Mouse (Mus musculus) inflammation-experienced regulatory T-cells, adult 6 months (primary cell): ENCODE results near the gene Fxyd3. TPM values are rescaled to one million over a fixed set of nuclear protein-coding genes. Genes with fewer than 3 reads are reported as not detected.
A peak's percentile ranks its signal among the peaks of the same experiment; 100 is the strongest.

Experiments
- ATAC-seq: one replicate; pipeline ENCODE4 v1.8.0; 2017
- polyA plus RNA-seq, 3 experiments: library from polyadenylated mRNA; unstranded; fragments of 100-300 nt; shearing (Covaris generic); gene quantifications; one replicate each; pipeline ENCODE4 v1.2.1; 2017

Gene Fxyd3
- polyA plus RNA-seq, 3 experiments from 2014 or later = 0.18 TPM; not detected in 2

DNA sequence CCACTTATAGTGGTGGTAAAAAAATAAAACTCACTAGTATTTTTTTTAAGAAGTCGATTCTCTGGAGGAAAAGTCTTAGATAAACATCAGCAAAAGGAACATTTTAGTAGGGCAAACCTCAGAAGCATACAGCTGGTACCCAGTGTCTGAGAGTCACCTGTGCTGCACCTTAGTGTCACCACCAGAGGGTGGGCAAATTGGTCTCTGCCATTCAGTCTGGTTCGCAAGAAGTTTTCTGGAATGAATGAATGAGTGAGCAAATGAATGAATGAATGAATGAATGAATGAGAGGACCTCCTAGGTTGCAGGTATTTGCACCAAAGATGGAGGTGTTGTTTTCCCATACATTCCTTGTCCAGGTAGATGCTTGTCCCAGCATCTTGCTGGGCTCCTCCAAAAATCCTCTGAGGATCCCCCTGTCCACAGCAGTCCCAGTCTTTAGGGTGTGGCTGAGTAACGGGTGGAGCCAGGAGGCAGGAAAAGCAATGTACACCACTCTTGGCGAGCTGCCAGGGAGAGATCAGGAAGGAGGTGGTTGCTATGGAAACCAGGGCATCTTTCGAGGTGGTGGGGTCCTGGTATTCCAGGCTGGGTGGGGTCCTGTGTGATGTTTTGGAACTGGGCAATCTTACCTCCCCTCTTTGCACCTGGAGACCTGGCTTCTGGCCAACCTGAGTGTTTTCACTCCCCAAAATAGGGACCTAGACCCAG, 27.2 kb downstream of the Fxyd3 start:
- ATAC-seq = no peak

DNA sequence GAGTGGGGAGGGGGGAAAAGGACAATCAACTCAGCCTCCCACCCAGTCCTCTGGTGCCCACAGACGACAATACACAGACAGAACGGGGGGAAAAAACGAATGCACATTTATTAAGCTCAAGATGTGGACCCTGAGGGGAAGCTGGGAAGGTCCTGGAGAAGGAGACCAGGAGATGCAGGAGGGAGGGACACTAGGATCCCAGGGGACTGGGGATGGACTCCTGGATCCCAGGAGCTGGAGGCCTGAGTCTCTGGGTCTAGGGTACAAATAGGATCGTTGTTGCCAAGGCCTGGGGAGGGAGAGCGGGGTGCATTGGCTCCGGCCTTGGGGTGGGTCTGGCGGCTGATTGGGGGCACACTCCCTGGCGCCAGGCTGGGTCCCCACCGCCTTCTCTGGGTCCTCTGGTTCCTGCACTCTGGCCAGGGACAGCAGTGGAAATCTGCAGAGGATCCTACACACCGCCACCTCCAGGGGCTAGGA, 34.0 kb downstream of the Fxyd3 start, which contains the start of gene Fxyd5:
Gene Fxyd5, minus strand, starts transcription at position 51 of the 480 bp plus-strand sequence.
- ATAC-seq = no peak

- peak; percentile 90 for ATAC-seq
These were observed 34.7 kb downstream of the Fxyd3 start for GRCm38 (mm10) chr7:31041662-31042315.

DNA sequence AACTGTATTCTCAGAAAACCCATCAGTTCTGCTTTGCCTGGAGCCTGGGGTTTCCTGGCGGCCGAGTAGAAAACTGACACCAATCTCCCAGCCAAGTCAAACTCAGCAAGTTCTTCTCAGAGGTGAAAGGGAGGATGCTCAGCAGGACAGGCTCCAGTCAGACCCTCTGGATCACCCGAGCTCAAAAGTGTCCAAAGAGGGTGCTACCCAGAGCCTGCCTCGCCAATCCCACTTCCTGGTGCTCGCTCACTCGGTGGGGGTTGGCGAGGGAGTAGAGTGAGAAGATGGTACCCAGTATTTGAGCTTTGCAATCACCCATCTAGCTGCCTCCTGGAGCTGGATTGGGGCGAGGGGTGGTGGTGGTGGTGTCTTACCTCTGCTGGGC, 35.5 kb downstream of the Fxyd3 start:
- no peak for ATAC-seq

DNA sequence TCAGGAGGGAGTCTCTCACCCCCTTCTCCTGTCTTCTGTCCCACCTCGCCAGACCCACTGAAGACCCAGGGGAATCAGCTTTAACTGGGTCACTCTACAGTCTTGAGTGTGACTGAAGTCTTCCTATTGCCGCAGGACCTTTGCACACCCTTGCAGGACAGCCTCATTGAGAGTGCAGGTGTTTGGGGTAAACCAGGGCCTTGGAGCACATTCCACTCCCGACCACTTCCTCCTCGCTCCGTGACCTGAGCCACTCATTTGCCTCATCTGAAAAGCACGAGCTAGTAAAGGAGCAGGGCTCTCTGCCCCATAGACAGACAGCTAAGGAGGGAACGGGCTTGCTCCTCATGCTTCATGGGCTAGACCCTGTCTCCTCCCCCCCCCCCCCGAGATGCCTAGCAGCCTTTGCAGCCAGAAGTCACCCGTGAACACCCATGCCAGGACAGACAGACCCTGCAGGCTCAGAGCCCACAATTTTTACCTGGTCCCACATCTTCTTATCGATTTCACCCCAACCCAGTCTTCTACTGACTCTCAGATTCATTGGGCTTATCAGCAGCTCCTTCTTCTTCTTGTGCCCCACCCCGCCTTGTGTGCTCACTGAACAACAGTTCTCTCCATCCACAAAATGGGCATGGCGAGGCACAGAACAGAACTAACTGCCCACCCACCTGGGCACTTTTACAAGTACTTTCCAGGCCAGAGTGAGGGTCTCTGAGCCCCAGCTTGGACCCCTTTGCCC, 36.1 kb downstream of the Fxyd3 start:
- ATAC-seq = peak; percentile 18

- no peak for ATAC-seq
These were observed 37.5 kb downstream of the Fxyd3 start for GRCm38 (mm10) chr7:31039011-31039410.

DNA sequence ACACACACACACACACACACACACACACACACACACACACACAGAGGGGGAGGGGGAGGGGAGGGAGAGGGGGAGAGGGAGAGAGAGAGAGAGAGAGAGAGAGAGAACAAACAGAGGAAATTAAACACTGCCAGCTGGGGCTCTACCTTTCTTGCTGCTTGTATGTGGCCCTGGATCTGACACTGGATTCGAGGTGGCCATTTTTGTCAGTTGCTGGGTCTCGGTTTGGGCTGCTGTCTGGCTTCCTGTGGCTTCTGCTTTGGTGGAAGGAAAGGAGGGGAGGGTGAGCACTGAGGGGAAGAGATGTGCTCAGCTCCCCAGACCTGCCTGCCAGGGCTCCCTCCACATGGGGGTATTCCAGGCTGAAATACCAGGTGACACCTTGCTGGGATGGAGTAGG, 38.8 kb downstream of the Fxyd3 start:
- ATAC-seq = peak; percentile 27

DNA sequence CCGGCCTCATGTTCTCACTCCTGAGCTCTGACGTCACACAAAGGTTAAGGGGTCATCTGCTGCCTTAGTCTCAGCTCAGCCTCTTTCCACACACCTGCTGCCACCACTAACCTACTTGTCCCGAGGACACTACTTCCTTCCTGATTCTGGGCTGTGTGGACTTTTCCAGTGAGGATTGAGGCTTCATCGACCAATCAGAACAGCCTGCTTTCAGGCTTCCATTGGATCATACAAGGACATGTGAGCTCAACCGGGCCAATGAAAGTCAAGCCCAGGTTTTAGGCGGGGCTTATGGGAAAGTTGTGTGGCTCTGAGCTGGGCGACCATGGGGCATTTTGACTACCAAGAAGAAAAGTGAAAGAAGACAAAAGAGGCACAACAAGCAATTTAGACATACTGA, 39.6 kb downstream of the Fxyd3 start:
- no peak for ATAC-seq

GRCm38 (mm10) chr7:31035291-31035690, 41.2 kb downstream of the Fxyd3 start:
- ATAC-seq = no peak

DNA sequence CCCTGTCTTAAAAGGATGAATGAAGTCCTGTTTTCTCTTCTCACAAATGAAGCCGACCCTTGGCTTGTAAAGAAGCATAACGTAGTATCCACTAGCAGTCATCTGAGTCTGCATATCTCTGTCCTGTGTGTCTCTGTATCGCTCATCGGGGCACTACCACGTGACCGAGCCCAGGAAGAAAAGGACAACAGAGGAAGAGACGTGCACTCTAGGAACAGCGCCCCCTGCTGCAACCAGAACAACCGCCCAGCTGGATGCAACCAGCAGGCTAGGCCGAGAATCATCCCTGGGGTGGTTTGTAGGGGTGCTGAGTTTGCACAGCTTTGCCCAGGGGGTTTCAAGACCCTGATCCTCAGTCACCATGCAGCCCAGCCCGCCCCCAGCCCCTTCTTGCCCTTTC, 41.7 kb downstream of the Fxyd3 start:
- peak; percentile 39 for ATAC-seq

GRCm38 (mm10) chr7:31033409-31034165, 42.9 kb downstream of the Fxyd3 start:
- ATAC-seq = peak; percentile 69

GRCm38 (mm10) chr7:31031731-31032130, 44.8 kb downstream of the Fxyd3 start:
- no peak for ATAC-seq

DNA sequence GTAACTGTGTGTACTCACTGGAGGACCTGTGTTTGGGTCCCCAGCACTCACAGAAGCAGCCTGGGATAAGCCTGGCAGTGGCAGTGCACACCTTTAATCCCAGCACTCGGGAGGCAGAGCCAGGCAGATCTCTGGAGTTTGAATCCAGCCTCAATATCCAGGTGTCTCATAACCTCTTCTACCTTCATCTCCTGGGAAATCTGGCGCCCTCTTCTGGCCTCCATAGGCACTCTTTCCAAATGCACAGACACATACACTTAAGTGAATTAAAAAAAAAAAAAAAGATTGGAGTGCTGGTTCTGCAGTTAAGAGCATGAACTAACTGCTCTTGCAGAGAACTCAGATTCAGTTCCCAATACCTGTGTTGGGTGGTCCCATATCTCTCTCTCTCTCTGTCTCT, 45.8 kb downstream of the Fxyd3 start:
- ATAC-seq = no peak

- no peak for ATAC-seq
These were observed 47.9 kb downstream of the Fxyd3 start for GRCm38 (mm10) chr7:31028609-31029008.

Other genes starting within 250 kb of the Fxyd3 start
- under 1 TPM in 1 of 3 experiments, not detected in 2; 0.27 TPM for gene Ffar3, start 220.5 kb downstream of the Fxyd3 start, polyA plus RNA-seq
- gene Ffar1, start 215.1 kb downstream of the Fxyd3 start, polyA plus RNA-seq = under 1 TPM in 2 of 3 experiments, not detected in 1; 0.17 to 0.20 TPM
- gene Cd22, start 196.4 kb downstream of the Fxyd3 start, polyA plus RNA-seq = 10 to 100 TPM; 10.5 to 17.5 (median 12.3) TPM
- not detected for gene Mag, start 161.8 kb downstream of the Fxyd3 start, polyA plus RNA-seq
- gene Hamp2, start 152.0 kb downstream of the Fxyd3 start, polyA plus RNA-seq = not detected
- gene Hamp, start 132.7 kb downstream of the Fxyd3 start, polyA plus RNA-seq = not detected
- gene Usf2, start 119.9 kb downstream of the Fxyd3 start, polyA plus RNA-seq = 10 to 100 TPM in 2 of 3 experiments, 1 to 10 TPM in 1; 8.8 to 18.8 (median 13.6) TPM
- 1 to 10 TPM; 1.1 to 2.1 (median 1.4) TPM for gene Lsr, start 103.2 kb downstream of the Fxyd3 start, polyA plus RNA-seq
- 1 to 10 TPM in 1 of 3 experiments, under 1 TPM in 2; 0.55 to 1.0 (median 0.96) TPM for gene Fam187b, start 102.9 kb downstream of the Fxyd3 start, polyA plus RNA-seq
- gene Fxyd5, start 34.2 kb downstream of the Fxyd3 start, polyA plus RNA-seq = 1,000 to 10,000 TPM; 1,847 to 2,152 (median 2,080) TPM
- gene Fxyd7, start 25.2 kb downstream of the Fxyd3 start, polyA plus RNA-seq = not detected
- under 1 TPM in 1 of 3 experiments, not detected in 2; 0.85 TPM for gene Fxyd1, start 19.5 kb downstream of the Fxyd3 start, polyA plus RNA-seq
- gene Lgi4, start 17.4 kb downstream of the Fxyd3 start, polyA plus RNA-seq = under 1 TPM in 2 of 3 experiments, not detected in 1; 0.09 to 0.13 TPM
- 10 to 100 TPM in 1 of 3 experiments, 1 to 10 TPM in 2; 3.1 to 11.0 (median 8.1) TPM for gene Hpn, start 38.6 kb upstream of the Fxyd3 start, polyA plus RNA-seq
- under 1 TPM in 1 of 3 experiments, not detected in 2; 0.30 TPM for gene Scn1b, start 50.3 kb upstream of the Fxyd3 start, polyA plus RNA-seq
- 100 to 1,000 TPM in 1 of 3 experiments, 10 to 100 TPM in 2; 70.7 to 113 (median 98.7) TPM for gene Gramd1a, start 79.2 kb upstream of the Fxyd3 start, polyA plus RNA-seq
- not detected for gene Scgb2b2, start 213.8 kb upstream of the Fxyd3 start, polyA plus RNA-seq
- gene Scgb1b2, start 215.1 kb upstream of the Fxyd3 start, polyA plus RNA-seq = not detected